19 mouse cellular contexts compared by ENCODE assay signal in the genomic region with DNA sequence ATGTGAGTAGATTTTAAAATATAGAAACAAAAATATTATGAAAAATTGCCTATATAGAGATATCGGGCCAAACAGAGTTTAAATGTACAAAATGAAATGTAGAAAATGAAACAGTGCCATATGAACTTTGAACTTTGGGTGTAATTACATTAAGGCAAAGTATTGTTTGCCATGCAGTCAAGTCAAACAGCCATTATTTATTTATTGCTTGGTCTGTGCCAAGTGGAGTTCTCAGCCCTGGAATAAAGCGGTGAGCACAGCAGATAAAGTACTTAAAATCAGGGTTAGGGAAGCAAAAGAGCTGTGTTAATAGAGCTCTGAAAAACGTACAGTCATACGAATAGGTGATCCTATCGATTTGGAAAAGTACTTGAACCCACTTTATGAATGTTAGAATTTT.
DNase-seq lines count a peak whose midpoint lies in the region; ATAC-seq and TF ChIP-seq lines count a peak whose summit lies in the region.
"Had no signal": no experiment of that assay in that cellular context is flagged by ENCODE, and none has a peak within 500 bp of the region (broad histone marks: within the 10 kb centered on the region; RNA-seq: fewer than 3 reads in every experiment).

No protein-coding gene starts in this region.

- no peaks in the 10 kb centered on the region for H3K27me3 ChIP-seq in hindbrain, embryonic 14.5 days (ENCODE audit: control insufficient read depth, insufficient read depth, low read length)
- no peaks in the 10 kb centered on the region for H3K27me3 ChIP-seq in hindbrain, embryonic 11.5 days (ENCODE audit: control insufficient read depth, insufficient read depth, low read length)
- no peaks in the 10 kb centered on the region for H3K27me3 ChIP-seq in lung, embryonic 16.5 days (ENCODE audit: control insufficient read depth, insufficient read depth, low read depth, low read length)
- no peaks in the 10 kb centered on the region for H3K27me3 ChIP-seq in intestine, embryonic 16.5 days (replicated peaks; ENCODE audit: control insufficient read depth, insufficient read depth, low read length)
- no peaks in the 10 kb centered on the region for H3K27me3 ChIP-seq in stomach, embryonic 16.5 days (ENCODE audit: control insufficient read depth, insufficient read depth, low read length)
- H3K27me3 ChIP-seq: forebrain, embryonic 13.5 days; heart, embryonic 12.5 days had no signal

- H3K4me2 ChIP-seq in hindbrain, embryonic 14.5 days (replicated peaks) = no peak overlapping the region
- H3K4me2 ChIP-seq in hindbrain, embryonic 11.5 days (replicated peaks; ENCODE audit: low read depth, low read length) = no peak overlapping the region
- no peak overlapping the region for H3K4me2 ChIP-seq in lung, embryonic 16.5 days (ENCODE audit: low read depth, low read length)
- no peak overlapping the region for H3K4me2 ChIP-seq in intestine, embryonic 16.5 days (ENCODE audit: low read depth, low read length)
- no peak overlapping the region for H3K4me2 ChIP-seq in stomach, embryonic 16.5 days (ENCODE audit: low read depth, low read length)
- H3K4me2 ChIP-seq: forebrain, embryonic 13.5 days; heart, embryonic 12.5 days had no signal

- WGBS in hindbrain, embryonic 14.5 days = 81% methylated on average over 5 of the region's 5 CpGs
- 94% methylated on average over 5 of the region's 5 CpGs for WGBS in hindbrain, embryonic 11.5 days
- WGBS in lung, embryonic 16.5 days = 27% methylated on average over 5 of the region's 5 CpGs
- 47% methylated on average over 5 of the region's 5 CpGs for WGBS in lung, adult 2 months
- 53% methylated on average over 5 of the region's 5 CpGs for WGBS in intestine, embryonic 16.5 days
- WGBS in stomach, embryonic 16.5 days = 45% methylated on average over 5 of the region's 5 CpGs

- H3K4me1 ChIP-seq in hindbrain, embryonic 14.5 days (replicated peaks; ENCODE audit: control insufficient read depth, insufficient read depth, low read length) = no peaks in the 10 kb centered on the region
- no peaks in the 10 kb centered on the region for H3K4me1 ChIP-seq in hindbrain, embryonic 11.5 days (replicated peaks; ENCODE audit: control insufficient read depth, insufficient read depth, low read length)
- no peaks in the 10 kb centered on the region for H3K4me1 ChIP-seq in lung, embryonic 16.5 days (replicated peaks; ENCODE audit: control insufficient read depth, insufficient read depth, low read length)
- no peaks in the 10 kb centered on the region for H3K4me1 ChIP-seq in lung, adult 2 months (ENCODE audit: control insufficient read depth, insufficient read depth, low read length)
- no peaks in the 10 kb centered on the region for H3K4me1 ChIP-seq in intestine, embryonic 16.5 days (ENCODE audit: control insufficient read depth, insufficient read depth, low read length)
- no peaks in the 10 kb centered on the region for H3K4me1 ChIP-seq in stomach, embryonic 16.5 days (ENCODE audit: control insufficient read depth, insufficient read depth, low read length)
- H3K4me1 ChIP-seq: embryonic facial prominence, embryonic 10.5 days; forebrain, embryonic 13.5 days; heart, embryonic 12.5 days; hindbrain, embryonic 10.5 days had no signal

- H3K9ac ChIP-seq in hindbrain, embryonic 14.5 days = no peak overlapping the region
- no peak overlapping the region for H3K9ac ChIP-seq in hindbrain, embryonic 11.5 days (ENCODE audit: low read depth, low read length)
- H3K9ac ChIP-seq in lung, embryonic 16.5 days (ENCODE audit: low read length) = no peak overlapping the region
- H3K9ac ChIP-seq in intestine, embryonic 16.5 days (ENCODE audit: low read depth, low read length) = no peak overlapping the region
- no peak overlapping the region for H3K9ac ChIP-seq in stomach, embryonic 16.5 days (ENCODE audit: low read length)
- H3K9ac ChIP-seq: forebrain, embryonic 13.5 days; forebrain, postnatal 0 days; heart, embryonic 12.5 days had no signal

- no peak for TF ChIP-seq POLR2A in lung, adult 2 months (IDR thresholded peaks at IDR 0.05; ENCODE audit: borderline replicate concordance, extremely low read depth, low read depth, low read length)

- H3K36me3 ChIP-seq in hindbrain, embryonic 14.5 days (replicated peaks; ENCODE audit: control insufficient read depth, insufficient read depth) = no peaks in the 10 kb centered on the region
- no peaks in the 10 kb centered on the region for H3K36me3 ChIP-seq in hindbrain, embryonic 11.5 days (ENCODE audit: control insufficient read depth, insufficient read depth, low read length)
- no peaks in the 10 kb centered on the region for H3K36me3 ChIP-seq in lung, embryonic 16.5 days (ENCODE audit: control insufficient read depth, insufficient read depth, low read length)
- no peaks in the 10 kb centered on the region for H3K36me3 ChIP-seq in intestine, embryonic 16.5 days (ENCODE audit: control insufficient read depth, insufficient read depth, low read length)
- H3K36me3 ChIP-seq in stomach, embryonic 16.5 days (ENCODE audit: control insufficient read depth, insufficient read depth, low read length) = no peaks in the 10 kb centered on the region
- H3K36me3 ChIP-seq: heart, embryonic 12.5 days had no signal

- H3K9me3 ChIP-seq in hindbrain, embryonic 14.5 days (ENCODE audit: control insufficient read depth, low read length) = no peaks in the 10 kb centered on the region
- no peaks in the 10 kb centered on the region for H3K9me3 ChIP-seq in hindbrain, embryonic 11.5 days (ENCODE audit: control insufficient read depth, low read length)
- H3K9me3 ChIP-seq in lung, embryonic 16.5 days (ENCODE audit: control insufficient read depth, low read length) = no peaks in the 10 kb centered on the region
- H3K9me3 ChIP-seq in intestine, embryonic 16.5 days (ENCODE audit: control insufficient read depth, low read length) = no peaks in the 10 kb centered on the region
- no peaks in the 10 kb centered on the region for H3K9me3 ChIP-seq in stomach, embryonic 16.5 days (replicated peaks; ENCODE audit: control insufficient read depth, low read length)
- H3K9me3 ChIP-seq: forebrain, embryonic 13.5 days; hindbrain, embryonic 10.5 days had no signal

- no peak overlapping the region for H3K4me3 ChIP-seq in hindbrain, embryonic 14.5 days (replicated peaks; ENCODE audit: low read length)
- H3K4me3 ChIP-seq in hindbrain, embryonic 11.5 days (ENCODE audit: low read depth, low read length) = no peak overlapping the region
- H3K4me3 ChIP-seq in lung, embryonic 16.5 days (ENCODE audit: low read length) = no peak overlapping the region
- H3K4me3 ChIP-seq in lung, adult 2 months (replicated peaks; ENCODE audit: extremely low read depth, low read depth, low read length) = no peak overlapping the region
- no peak overlapping the region for H3K4me3 ChIP-seq in intestine, embryonic 16.5 days (ENCODE audit: low read length)
- H3K4me3 ChIP-seq in stomach, embryonic 16.5 days (replicated peaks; ENCODE audit: low read length) = no peak overlapping the region
- H3K4me3 ChIP-seq: embryonic facial prominence, embryonic 10.5 days; forebrain, embryonic 13.5 days; heart, embryonic 12.5 days; hindbrain, embryonic 10.5 days had no signal

- peak; percentile 25 for DNase-seq in hindbrain, embryonic 14.5 days (ENCODE audit: low spot score)
- DNase-seq in hindbrain, embryonic 11.5 days (ENCODE audit: low spot score) = no peak
- DNase-seq in lung, adult 2 months = no peak
- DNase-seq in adrenal gland, adult (ENCODE audit: inconsistent age in 2 of 2, low spot score in 1 of 2) = no peak
- DNase-seq: adrenal gland, adult 2 months; adrenal gland, postnatal 25 days; B cell, adult 2 months; cerebellum, adult 18-20 months; cerebellum, postnatal 10 days; forebrain, postnatal 0 days; gastrocnemius, postnatal 14 days had no signal

- TF ChIP-seq CTCF in lung, adult 2 months (IDR thresholded peaks at IDR 0.05; ENCODE audit: insufficient read depth, low read length) = no peak

- no peak overlapping the region for H3K27ac ChIP-seq in hindbrain, embryonic 14.5 days
- no peak overlapping the region for H3K27ac ChIP-seq in hindbrain, embryonic 11.5 days (ENCODE audit: low read depth, low read length)
- no peak overlapping the region for H3K27ac ChIP-seq in lung, embryonic 16.5 days (ENCODE audit: low read length)
- H3K27ac ChIP-seq in intestine, embryonic 16.5 days (ENCODE audit: low read length) = no peak overlapping the region
- no peak overlapping the region for H3K27ac ChIP-seq in stomach, embryonic 16.5 days (ENCODE audit: low read length)
- H3K27ac ChIP-seq: embryonic facial prominence, embryonic 10.5 days; forebrain, embryonic 13.5 days; hindbrain, embryonic 10.5 days had no signal

- ATAC-seq in hindbrain, embryonic 14.5 days (ENCODE audit: low FRiP score) = no peak
- ATAC-seq in hindbrain, embryonic 11.5 days (ENCODE audit: low FRiP score) = no peak
- 0 out of 2 replicates have a peak, but pooled peaks have one; percentile 36 for ATAC-seq in lung, embryonic 16.5 days (ENCODE audit: low read depth)
- ATAC-seq in intestine, embryonic 16.5 days = peak; percentile 89
- peak; percentile 78; the same call in 1 of the 2 replicates for ATAC-seq in stomach, embryonic 16.5 days (ENCODE audit: insufficient read depth, low FRiP score)
- no peak for ATAC-seq in CD4-positive, CD25-positive, alpha-beta regulatory T cell, adult 4 months
- ATAC-seq: forebrain, embryonic 13.5 days; forebrain, postnatal 0 days had no signal

Comparison
In these comparisons a context has a peak if more than half of its experiments do, and no peak if none do; other contexts are left out.
1. ATAC-seq: peak in lung, embryonic 16.5 days (single experiment), intestine, embryonic 16.5 days (single experiment) and stomach, embryonic 16.5 days (single experiment); none in hindbrain, embryonic 14.5 days (single experiment), hindbrain, embryonic 11.5 days (single experiment) and CD4-positive, CD25-positive, alpha-beta regulatory T cell, adult 4 months (single experiment).